Mouse (Mus musculus) c-Kit-negative CD71-positive TER-119-positive erythroid progenitor cells, embryonic 14.5 days (primary cell): ENCODE measurements around the gene Nelfe.
A peak's percentile ranks its signal among the peaks of the same experiment; 100 is the strongest.
"Not testable (repeated sequence)": the region's sequence is repeated elsewhere in the genome, so short reads cannot be mapped to it uniquely, and the experiment has no call there.

ENCODE experiments used
- DNase-seq: peaks from one replicate; pipeline ENCODE4 v3.0.0-alpha.2; 2013; ENCODE audit warnings: low read depth, low spot score

Nelfe gene

GRCm38 (mm10) chr17:34893072-34893824 lies 43.1 kb downstream of the Nelfe start:
- DNase-seq = no peak

DNA sequence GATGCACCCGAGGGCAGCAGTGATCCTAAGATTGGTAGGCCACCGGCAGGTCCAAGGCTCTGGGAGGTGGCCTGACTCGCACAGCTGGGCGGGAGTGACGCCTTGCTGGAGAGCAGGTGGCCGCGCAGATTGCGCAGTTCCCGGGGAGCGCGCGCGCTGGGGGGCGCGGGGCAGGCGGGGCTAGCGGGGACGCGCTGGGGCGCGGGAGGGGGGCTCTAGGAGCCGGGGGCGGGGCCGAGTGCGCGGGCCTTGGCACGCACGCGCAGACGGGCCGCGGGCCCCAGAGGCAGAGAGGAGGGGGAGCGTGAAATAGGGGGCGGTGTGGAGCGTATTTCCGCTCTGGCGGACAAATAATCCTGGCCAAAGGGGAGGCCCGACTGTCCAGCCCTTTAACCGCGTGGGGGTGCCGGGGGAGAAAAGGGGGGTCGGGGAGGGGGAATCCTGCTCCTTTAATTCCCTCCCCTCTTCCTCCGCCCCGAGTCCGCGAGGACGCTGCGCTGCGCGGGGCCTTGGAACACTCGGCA lies 43.9 kb downstream of the Nelfe start:
- DNase-seq = peak; percentile 55

- no peak for DNase-seq
These were observed 44.8 kb downstream of the Nelfe start for GRCm38 (mm10) chr17:34894801-34895530.

GRCm38 (mm10) chr17:34895724-34896123 lies 45.5 kb downstream of the Nelfe start:
- DNase-seq = no peak

DNA sequence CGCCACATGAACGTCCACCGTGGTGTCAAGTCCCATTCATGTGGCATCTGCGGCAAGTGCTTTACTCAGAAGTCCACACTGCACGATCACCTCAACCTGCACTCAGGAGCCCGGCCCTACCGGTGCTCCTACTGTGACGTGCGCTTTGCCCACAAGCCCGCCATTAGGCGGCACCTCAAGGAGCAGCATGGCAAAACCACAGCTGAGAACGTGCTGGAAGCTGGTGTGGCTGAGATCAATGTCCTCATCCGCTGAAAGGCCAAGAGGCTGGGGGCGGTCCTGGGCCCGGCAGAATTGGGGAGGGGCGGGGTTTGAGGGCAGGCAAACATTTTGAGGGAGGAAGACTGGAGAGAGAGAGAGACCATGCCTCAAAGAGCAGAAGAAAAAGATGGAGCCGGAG lies 46.2 kb downstream of the Nelfe start:
- no peak for DNase-seq

DNA sequence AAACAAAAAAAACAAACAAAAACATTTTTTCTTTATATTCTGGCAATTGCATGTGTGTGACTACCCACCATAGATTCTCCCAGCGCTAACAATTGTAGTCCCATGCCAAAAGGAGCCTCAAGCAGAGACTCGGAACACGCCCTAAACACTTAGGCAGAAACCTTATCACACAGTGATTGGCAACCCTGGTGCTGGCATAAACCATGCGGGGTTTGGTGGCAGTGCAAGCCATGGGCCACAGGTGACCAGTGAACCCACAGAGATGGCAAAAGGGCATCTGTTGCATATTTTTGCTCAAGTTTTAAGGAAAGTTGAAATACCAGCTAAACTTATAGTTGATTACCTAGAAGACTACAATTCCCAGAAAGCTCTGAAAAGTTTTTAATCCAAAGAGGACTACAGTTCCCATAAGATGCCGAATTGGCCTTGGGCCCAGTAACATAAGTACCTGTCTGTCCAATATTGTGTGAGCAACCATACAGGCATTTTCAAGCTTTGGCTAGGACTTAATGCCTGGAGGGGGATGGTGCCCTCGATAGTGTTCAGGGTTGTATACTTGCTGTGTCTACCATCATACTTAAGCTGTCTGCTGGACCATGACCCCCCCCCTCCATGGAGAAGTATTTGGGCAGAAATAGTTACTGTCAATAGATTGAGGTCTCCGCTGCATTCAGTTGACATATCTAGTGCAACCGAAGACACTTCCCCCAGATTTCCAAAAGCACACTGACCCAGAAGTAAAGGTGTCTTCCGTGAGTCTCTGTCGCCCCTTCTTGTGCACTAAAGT lies 47.4 kb downstream of the Nelfe start:
- no peak for DNase-seq

GRCm38 (mm10) chr17:34898160-34898586 lies 48.0 kb downstream of the Nelfe start, which contains the start of the genes C2 and Ehmt2:
C2 (minus strand) TSS chr17:34898265.
Ehmt2 (plus strand) TSS chr17:34898469.
- DNase-seq = peak; percentile 36

DNA sequence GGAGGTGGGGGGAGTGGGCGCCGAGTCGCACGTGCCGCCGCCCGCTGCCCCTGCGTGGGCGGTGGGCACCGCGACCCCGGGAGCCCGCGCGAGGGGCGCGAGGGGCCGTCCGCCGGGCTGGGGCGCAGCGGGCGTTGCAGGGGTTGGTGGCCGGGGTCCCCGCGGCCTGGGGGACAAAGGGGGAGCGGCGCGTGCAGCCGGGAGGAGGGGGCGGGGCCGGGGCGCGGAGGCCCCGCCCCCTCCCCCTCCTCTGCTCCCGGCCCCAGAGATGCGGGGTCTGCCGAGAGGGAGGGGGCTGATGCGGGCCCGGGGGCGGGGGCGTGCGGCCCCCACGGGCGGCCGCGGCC lies 48.5 kb downstream of the Nelfe start:
- no peak for DNase-seq

GRCm38 (mm10) chr17:34899053-34899889 lies 49.1 kb downstream of the Nelfe start:
- no peak for DNase-seq

GRCm38 (mm10) chr17:34899890-34900243 lies 49.7 kb downstream of the Nelfe start:
- DNase-seq = no peak

- not testable (repeated sequence) for DNase-seq
These were observed 50.6 kb downstream of the Nelfe start for GRCm38 (mm10) chr17:34900826-34901225.

DNA sequence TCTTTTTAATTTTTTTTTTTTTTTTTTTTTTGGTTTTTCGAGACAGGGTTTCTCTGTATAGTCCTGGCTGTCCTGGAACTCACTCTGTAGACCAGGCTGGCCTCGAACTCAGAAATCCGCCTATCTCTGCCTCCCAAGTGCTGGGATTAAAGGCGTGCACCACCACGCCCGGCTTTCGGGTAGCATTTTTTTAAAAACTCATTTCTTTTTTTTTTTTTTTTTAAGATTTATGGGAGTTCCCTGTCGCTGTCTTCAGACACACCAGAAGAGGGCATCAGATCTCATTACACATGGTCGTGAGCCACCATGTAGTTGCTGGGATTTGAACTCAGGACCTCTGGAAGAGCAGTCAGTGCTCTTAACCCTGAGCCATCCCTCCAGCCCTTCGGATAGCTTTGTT lies 51.8 kb downstream of the Nelfe start:
- DNase-seq = not testable (repeated sequence)

- DNase-seq = no peak
These were observed 52.7 kb downstream of the Nelfe start for GRCm38 (mm10) chr17:34902895-34903294.
